Mouse (Mus musculus) kidney, postnatal 10 days (tissue): ENCODE data around the gene Spag4.
"Not testable (repeated sequence)": the region's sequence is repeated elsewhere in the genome, so short reads cannot be mapped to it uniquely, and the experiment has no call there.

Experiments used
- DNase-seq: peaks from one replicate; pipeline ENCODE4 v3.0.0; 2021; ENCODE audit warnings: mixed read lengths

Spag4 gene

DNA sequence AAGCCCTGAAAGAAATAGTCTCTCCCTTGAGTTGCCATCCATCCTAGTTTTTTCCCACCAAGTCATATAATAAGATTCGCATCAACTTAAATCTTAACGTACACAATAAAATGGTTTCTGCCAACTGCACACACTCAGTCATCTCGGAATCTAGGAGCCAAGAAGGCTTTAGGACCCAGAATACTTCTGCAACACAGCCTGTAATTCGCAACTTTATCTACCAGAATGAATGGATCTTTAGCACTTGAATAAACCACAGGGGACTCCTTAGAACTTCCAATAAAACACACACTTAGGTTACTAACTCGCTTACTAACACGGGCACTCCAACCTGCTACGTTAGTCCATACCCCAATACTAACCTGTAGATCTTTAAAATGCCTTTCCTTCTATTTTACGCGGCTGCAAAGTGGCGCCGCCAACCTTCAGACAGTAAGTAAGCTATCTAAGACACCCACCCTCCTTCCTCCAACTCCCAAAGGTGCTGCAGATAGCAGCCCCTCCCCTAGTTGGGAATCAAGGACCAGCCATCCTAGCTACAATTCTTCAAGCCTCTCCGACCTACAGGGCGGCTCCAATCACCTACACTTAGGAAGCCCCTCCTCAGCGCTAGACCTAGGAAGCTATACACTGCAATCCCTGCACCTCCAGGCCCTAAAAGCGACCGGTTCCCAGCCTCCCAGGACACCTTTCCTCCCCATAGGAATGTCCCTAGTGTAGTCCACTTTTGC is 45.8 kb downstream of the Spag4 start:
- DNase-seq = peak; percentile 27

DNA sequence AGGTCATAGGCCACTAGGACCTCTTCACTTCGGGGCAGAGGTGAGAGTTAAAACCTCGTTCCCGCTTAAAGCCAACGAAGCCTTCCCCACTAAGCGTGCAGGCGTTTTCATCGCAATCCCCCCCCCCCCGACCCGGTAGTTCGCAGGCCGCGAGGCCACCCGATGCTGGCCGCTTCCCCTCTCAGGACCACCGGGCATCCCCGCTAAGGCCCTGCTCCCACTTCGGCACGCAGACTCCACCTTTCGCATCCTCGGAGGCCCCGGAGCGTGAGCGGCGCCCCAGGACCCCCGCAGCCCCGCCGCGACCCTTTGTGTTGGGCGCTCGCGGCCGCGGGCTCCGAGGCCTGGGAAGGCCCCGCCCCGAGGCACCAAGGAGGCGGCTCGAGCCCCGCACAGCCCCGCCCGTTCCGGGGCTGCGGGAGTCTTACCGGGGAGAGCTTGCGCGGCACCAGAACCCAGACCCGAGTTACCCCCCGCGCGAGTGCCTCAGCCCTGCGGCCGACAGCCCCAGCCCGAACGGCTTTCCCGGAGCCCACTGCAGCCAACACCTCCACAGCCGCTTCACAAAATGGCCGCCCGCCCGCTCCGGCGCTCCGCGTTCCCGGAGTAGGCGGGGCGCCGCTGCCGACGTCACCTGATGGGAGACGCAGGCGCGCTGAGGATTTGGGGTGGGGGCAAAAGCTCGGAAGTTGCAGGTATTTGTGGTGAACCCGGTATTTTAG is 46.5 kb downstream of the Spag4 start, which contains the start of the genes Cpne1 and Rbm12:
TSS of gene Cpne1 (minus strand) at position 608 of the 722 bp plus-strand sequence.
TSS of gene Rbm12 (minus strand) at position 621 of the 722 bp plus-strand sequence.
- DNase-seq = peak; percentile 96

DNA sequence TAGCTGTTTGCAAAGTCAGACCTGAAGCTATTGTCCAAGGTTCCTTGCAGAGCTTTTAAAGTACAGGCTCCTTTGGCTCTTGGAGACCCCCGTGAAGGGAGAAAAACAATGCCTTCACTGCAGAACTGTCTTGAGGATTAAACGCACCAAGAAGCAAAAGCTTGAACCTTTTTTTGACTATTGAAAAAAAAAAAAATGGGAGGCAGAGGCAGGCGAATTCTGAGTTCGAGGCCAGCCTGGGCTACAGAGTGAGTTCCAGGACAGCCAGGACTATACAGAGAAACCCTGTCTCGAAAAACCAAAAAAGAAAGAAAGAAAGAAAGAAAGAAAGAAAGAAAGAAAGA is 47.1 kb downstream of the Spag4 start:
- not testable (repeated sequence) for DNase-seq

DNA sequence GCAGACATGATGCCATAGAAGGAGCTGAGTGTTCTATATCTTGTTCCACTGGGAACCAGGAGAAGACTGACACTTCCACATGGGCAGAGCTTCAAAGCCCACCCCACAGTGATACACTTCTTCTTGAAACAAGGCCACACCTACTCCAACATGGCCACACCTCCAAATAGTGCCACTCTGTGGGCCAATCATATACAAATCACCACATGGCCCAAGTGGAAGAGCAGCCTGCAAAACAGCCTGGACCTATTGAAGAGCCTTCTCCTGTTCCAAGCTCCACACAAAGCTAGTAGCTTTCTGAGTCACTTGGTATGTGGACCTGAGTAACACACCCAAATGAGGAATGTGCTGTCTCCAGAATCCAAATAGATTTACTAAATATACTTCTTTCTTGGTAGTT is 54.6 kb downstream of the Spag4 start:
- DNase-seq = no peak
